Comparison of ENCODE assay signal across 16 mouse cellular contexts in the genomic region with DNA sequence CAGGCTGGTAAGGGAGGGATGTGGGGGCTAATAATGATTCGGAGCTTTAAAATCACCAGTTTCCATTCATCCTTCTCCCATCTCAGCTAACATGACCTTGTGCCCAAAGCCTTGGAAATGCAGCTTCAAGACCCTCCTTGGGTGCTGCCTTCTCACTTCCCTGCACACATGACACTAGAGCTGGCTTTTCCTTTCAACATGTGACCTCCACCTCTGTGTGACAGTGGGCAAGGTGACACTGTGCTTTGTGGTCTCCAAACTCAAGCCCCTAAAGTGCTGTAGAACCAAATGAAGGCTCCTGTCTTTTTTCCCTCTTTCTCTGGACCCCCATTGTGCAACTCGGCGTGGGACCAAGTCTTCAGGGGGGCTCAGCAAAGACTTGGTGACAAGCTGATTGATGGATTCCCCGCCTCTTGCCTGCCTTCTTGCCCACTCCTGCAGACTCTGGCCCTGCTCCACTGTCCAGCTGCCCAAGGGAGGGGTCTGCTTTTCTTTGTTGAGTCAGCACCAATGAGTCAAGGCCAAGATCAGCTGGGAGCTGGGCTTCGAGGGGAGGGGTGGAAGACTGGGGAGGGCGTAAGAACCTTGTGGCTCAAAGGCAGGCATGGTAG. TPM values are rescaled to one million over a fixed set of nuclear protein-coding genes. Genes with fewer than 3 reads are reported as not detected.
DNase-seq lines count a peak whose midpoint lies in the region; ATAC-seq and TF ChIP-seq lines count a peak whose summit lies in the region.
"Had no signal": no experiment of that assay in that cellular context is flagged by ENCODE, and none has a peak within 500 bp of the region (broad histone marks: within the 10 kb centered on the region; RNA-seq: fewer than 3 reads in every experiment).

No protein-coding gene starts in this region.

- H3K27ac ChIP-seq in midbrain, embryonic 10.5 days (replicated peaks): peak overlapping the region; percentile 55
- no peak overlapping the region for H3K27ac ChIP-seq in midbrain, embryonic 13.5 days
- no peak overlapping the region for H3K27ac ChIP-seq in hindbrain, postnatal 0 days
- H3K27ac ChIP-seq in stomach, embryonic 16.5 days (ENCODE audit: low read length): no peak overlapping the region
- H3K27ac ChIP-seq: gastrocnemius, adult 2 months; left cerebral cortex, adult 2 months; limb, embryonic 15.5 days had no signal

- no peak overlapping the region for H3K4me3 ChIP-seq in midbrain, embryonic 10.5 days
- H3K4me3 ChIP-seq in midbrain, embryonic 13.5 days (replicated peaks): no peak overlapping the region
- H3K4me3 ChIP-seq in hindbrain, postnatal 0 days (ENCODE audit: low read length): no peak overlapping the region
- no peak overlapping the region for H3K4me3 ChIP-seq in stomach, embryonic 16.5 days (replicated peaks; ENCODE audit: low read length)
- H3K4me3 ChIP-seq: gastrocnemius, adult 2 months; left cerebral cortex, adult 2 months; limb, embryonic 15.5 days; myocyte had no signal

- TF ChIP-seq CTCF in hindbrain, postnatal 0 days (IDR thresholded peaks at IDR 0.05; ENCODE audit: low read depth): no peak

- 59% methylated on average over 6 of the region's 6 CpGs for WGBS in midbrain, embryonic 10.5 days
- 44% methylated on average over 6 of the region's 6 CpGs for WGBS in midbrain, embryonic 13.5 days
- WGBS in hindbrain, postnatal 0 days: 16% methylated on average over 6 of the region's 6 CpGs
- 61% methylated on average over 6 of the region's 6 CpGs for WGBS in stomach, embryonic 16.5 days

- peak; percentile 57 to 75 for DNase-seq in cerebellum, postnatal 10 days
- no peak for DNase-seq in cerebellum, adult 11-12 months
- no peak for DNase-seq in midbrain, embryonic 10.5 days (ENCODE audit: low spot score)
- peak; percentile 80 for DNase-seq in hindbrain, postnatal 0 days (ENCODE audit: low spot score)
- DNase-seq in MN1 (ENCODE audit: low spot score): no peak
- no peak for DNase-seq in testis, postnatal 14 days (ENCODE audit: low spot score)
- DNase-seq: cerebellum, adult 9-10 months; gastrocnemius, adult 2 months; kidney, postnatal 25 days; lung, postnatal 14 days had no signal

- H3K9me3 ChIP-seq in midbrain, embryonic 10.5 days (replicated peaks): no peaks in the 10 kb centered on the region
- no peaks in the 10 kb centered on the region for H3K9me3 ChIP-seq in midbrain, embryonic 13.5 days
- no peaks in the 10 kb centered on the region for H3K9me3 ChIP-seq in hindbrain, postnatal 0 days (ENCODE audit: low read length)
- H3K9me3 ChIP-seq in stomach, embryonic 16.5 days (replicated peaks; ENCODE audit: control insufficient read depth, low read length): no peaks in the 10 kb centered on the region
- H3K9me3 ChIP-seq: limb, embryonic 15.5 days had no signal

- H3K4me1 ChIP-seq in midbrain, embryonic 10.5 days: peaks cover 15% of the 10 kb centered on the region
- H3K4me1 ChIP-seq in midbrain, embryonic 13.5 days (replicated peaks): peaks cover 6% of the 10 kb centered on the region; the same call in 1 of the 2 replicates
- H3K4me1 ChIP-seq in hindbrain, postnatal 0 days (ENCODE audit: insufficient read depth, low read length): 0 out of 2 replicates have a peak, but pooled peaks cover 3% of the 10 kb centered on the region
- no peaks in the 10 kb centered on the region for H3K4me1 ChIP-seq in stomach, embryonic 16.5 days (ENCODE audit: control insufficient read depth, insufficient read depth, low read length)
- H3K4me1 ChIP-seq: limb, embryonic 15.5 days had no signal

- peaks cover 25% of the 10 kb centered on the region for H3K36me3 ChIP-seq in midbrain, embryonic 10.5 days
- H3K36me3 ChIP-seq in midbrain, embryonic 13.5 days: peaks cover 16% of the 10 kb centered on the region
- H3K36me3 ChIP-seq in hindbrain, postnatal 0 days (ENCODE audit: insufficient read depth, low read length): 0 out of 2 replicates have a peak, but pooled peaks cover 3% of the 10 kb centered on the region
- H3K36me3 ChIP-seq in stomach, embryonic 16.5 days (ENCODE audit: control insufficient read depth, insufficient read depth, low read length): 0 out of 2 replicates have a peak, but pooled peaks cover under 1% of the 10 kb centered on the region

- ATAC-seq in midbrain, embryonic 13.5 days: no peak
- ATAC-seq in hindbrain, postnatal 0 days: peak; percentile 81
- peak; percentile 35; the same call in 1 of the 2 replicates for ATAC-seq in stomach, embryonic 16.5 days (ENCODE audit: insufficient read depth, low FRiP score)

- H3K27me3 ChIP-seq in midbrain, embryonic 10.5 days (ENCODE audit: low read depth, poor library complexity, severe bottlenecking): no peaks in the 10 kb centered on the region
- H3K27me3 ChIP-seq in midbrain, embryonic 13.5 days: no peaks in the 10 kb centered on the region
- H3K27me3 ChIP-seq in hindbrain, postnatal 0 days (ENCODE audit: insufficient read depth, low read length): no peaks in the 10 kb centered on the region
- H3K27me3 ChIP-seq in stomach, embryonic 16.5 days (ENCODE audit: control insufficient read depth, insufficient read depth, low read length): no peaks in the 10 kb centered on the region
- H3K27me3 ChIP-seq: limb, embryonic 15.5 days had no signal

- no peak overlapping the region for H3K9ac ChIP-seq in midbrain, embryonic 13.5 days (replicated peaks)
- H3K9ac ChIP-seq in hindbrain, postnatal 0 days (replicated peaks; ENCODE audit: low read length): no peak overlapping the region
- no peak overlapping the region for H3K9ac ChIP-seq in stomach, embryonic 16.5 days (ENCODE audit: low read length)
- H3K9ac ChIP-seq: limb, embryonic 15.5 days had no signal

- H3K4me2 ChIP-seq in midbrain, embryonic 13.5 days (replicated peaks): no peak overlapping the region
- H3K4me2 ChIP-seq in hindbrain, postnatal 0 days (ENCODE audit: low read depth, low read length): no peak overlapping the region
- no peak overlapping the region for H3K4me2 ChIP-seq in stomach, embryonic 16.5 days (ENCODE audit: low read depth, low read length)
- H3K4me2 ChIP-seq: heart, embryonic 11.5 days; limb, embryonic 15.5 days had no signal

RNA-seq across cellular contexts. Expression of a gene that starts 9.1 kb away (rescaled TPM):
- polyA plus RNA-seq in midbrain, embryonic 10.5 days (2016; fragmentation: Nextera tagmentation; extraction: Ambion mirVana): 1,262 and 1,429 TPM in 2 replicates
- polyA plus RNA-seq in midbrain, embryonic 13.5 days (2015; fragmentation: Nextera tagmentation; extraction: Ambion mirVana): 1,218 and 1,294 TPM in 2 replicates
- 336 and 437 TPM in 2 replicates for total RNA-seq in hindbrain, postnatal 0 days (2014; rRNA removed)
- 1,178 and 1,201 TPM in 2 replicates for polyA plus RNA-seq in hindbrain, postnatal 0 days (2015; fragmentation: Nextera tagmentation; extraction: Ambion mirVana)
- 1,425 and 1,770 TPM in 2 replicates for polyA plus RNA-seq in stomach, embryonic 16.5 days (2015; fragmentation: Nextera tagmentation; extraction: Ambion mirVana)

RNA-seq across cellular contexts. Expression of a gene that starts 19.8 kb away (rescaled TPM):
- polyA plus RNA-seq in midbrain, embryonic 10.5 days (2016; fragmentation: Nextera tagmentation; extraction: Ambion mirVana): not detected in 2 replicates
- not detected in 2 replicates for polyA plus RNA-seq in midbrain, embryonic 13.5 days (2015; fragmentation: Nextera tagmentation; extraction: Ambion mirVana)
- not detected in 2 replicates for total RNA-seq in hindbrain, postnatal 0 days (2014; rRNA removed)
- polyA plus RNA-seq in hindbrain, postnatal 0 days (2015; fragmentation: Nextera tagmentation; extraction: Ambion mirVana): not detected in 2 replicates
- polyA plus RNA-seq in stomach, embryonic 16.5 days (2015; fragmentation: Nextera tagmentation; extraction: Ambion mirVana): not detected in 2 replicates
- total RNA-seq: gastrocnemius, adult 2 months; left cerebral cortex, adult 2 months had no signal
- polyA plus RNA-seq: heart, embryonic 11.5 days; limb, embryonic 15.5 days; myocyte had no signal

Comparison
In these comparisons a context has a peak if more than half of its experiments do, and no peak if none do; other contexts are left out.
1. DNase-seq: peak in cerebellum, postnatal 10 days (2 of 2) and hindbrain, postnatal 0 days (single experiment); none in cerebellum, adult 11-12 months (single experiment), midbrain, embryonic 10.5 days (single experiment), MN1 (single experiment) and testis, postnatal 14 days (single experiment).